ENCODE assay signal across 8 mouse cellular contexts in the genomic region with DNA sequence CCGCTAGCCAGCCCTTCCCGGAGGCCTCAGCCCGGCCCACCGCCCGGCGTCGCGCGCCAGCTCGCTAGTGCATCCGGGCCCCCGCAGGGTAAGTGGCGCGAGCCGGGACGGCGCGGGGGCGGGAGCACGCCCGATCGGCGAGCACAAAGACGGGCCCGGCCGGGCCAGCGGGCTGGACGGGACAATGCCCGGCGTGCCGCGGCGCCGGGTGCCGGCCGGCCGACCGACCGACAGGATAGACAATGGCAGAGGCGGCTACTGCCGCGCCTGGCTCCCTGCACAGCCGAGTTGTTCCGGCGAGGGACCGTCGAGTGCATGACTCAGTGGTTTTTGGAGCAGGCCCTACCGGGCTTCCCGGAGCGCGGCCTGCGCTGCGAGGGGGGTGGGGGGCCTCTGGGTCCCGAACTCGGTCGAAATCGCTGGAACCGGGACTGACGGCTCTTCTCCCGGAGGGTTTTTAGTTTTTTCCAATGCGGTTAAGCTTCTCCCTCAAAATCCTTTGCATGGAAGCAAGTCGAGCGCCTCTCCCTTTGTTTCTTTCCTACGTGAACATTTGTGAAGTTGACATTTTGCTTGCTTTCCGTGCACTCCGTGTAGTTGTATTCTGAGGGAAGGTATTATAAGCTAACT. TPM values are rescaled to one million over a fixed set of nuclear protein-coding genes. Genes with fewer than 3 reads are reported as not detected.
DNase-seq lines count a peak whose midpoint lies in the region; ATAC-seq and TF ChIP-seq lines count a peak whose summit lies in the region.

No protein-coding gene starts in this region.

- no peaks in the 10 kb centered on the region for H3K9me3 ChIP-seq in hindbrain, embryonic 15.5 days

- H3K27me3 ChIP-seq in hindbrain, embryonic 15.5 days: no peaks in the 10 kb centered on the region

- H3K4me3 ChIP-seq in hindbrain, embryonic 15.5 days: peak overlapping the region; percentile 81
- H3K4me3 ChIP-seq in left cerebral cortex, adult 2 months: peak overlapping the region; percentile 95
- peak overlapping the region; percentile 85 for H3K4me3 ChIP-seq in macrophage (ENCODE audit: inconsistent target)

- ATAC-seq in hindbrain, embryonic 15.5 days (ENCODE audit: low FRiP score, low read depth): no peak; the same call in 1 of the 2 replicates

- peak overlapping the region; percentile 98 for H3K27ac ChIP-seq in hindbrain, embryonic 15.5 days (replicated peaks)
- H3K27ac ChIP-seq in left cerebral cortex, adult 2 months: peak overlapping the region; percentile 95
- H3K27ac ChIP-seq in macrophage: peak overlapping the region; percentile 88

- H3K36me3 ChIP-seq in hindbrain, embryonic 15.5 days: peaks cover 9% of the 10 kb centered on the region
- peaks cover 6% of the 10 kb centered on the region; the same call in 1 of the 2 replicates for H3K36me3 ChIP-seq in macrophage (ENCODE audit: inconsistent target)

- H3K79me2 ChIP-seq in macrophage (ENCODE audit: inconsistent target): peaks cover 51% of the 10 kb centered on the region

- 0% methylated on average over 66 of the region's 66 CpGs for WGBS in hindbrain, embryonic 15.5 days
- under 1% methylated on average over 44 of the region's 66 CpGs for WGBS in macrophage (ENCODE audit: missing documents)

- H3K9ac ChIP-seq in hindbrain, embryonic 15.5 days: peak overlapping the region; percentile 99

- intact Hi-C loops in left cerebral cortex, adult 2 months (cut with DNase I): loop anchor here (2.0 to 10.0 kb wide), 4 partner anchors 135 to 382 kb away; a partner anchor contains a TSS

- H3K4me1 ChIP-seq in hindbrain, embryonic 15.5 days (replicated peaks): peaks cover 29% of the 10 kb centered on the region

- DNase-seq in T-cell, adult 2 months (ENCODE audit: low spot score): peak; percentile 53
- DNase-seq in cerebellum, postnatal 4 days (ENCODE audit: low spot score in 2 of 2): peak; percentile 45 to 69
- peak; percentile 62 for DNase-seq in gastrocnemius, adult 18-20 months (ENCODE audit: low spot score)
- DNase-seq in left cerebral cortex, adult 2 months (ENCODE audit: extremely low spot score in 1 of 2, low spot score in 2 of 2): peak; percentile 75 to 76
- peak; percentile 79 for DNase-seq in right cerebral cortex, postnatal 25 days
- DNase-seq in urinary bladder, postnatal 36 days (ENCODE audit: low spot score in 2 of 2): peak; percentile 51 to 58

- no peak for TF ChIP-seq CTCF in left cerebral cortex, adult 2 months (IDR thresholded peaks at IDR 0.05)

- peak overlapping the region; percentile 78 for H3K4me2 ChIP-seq in hindbrain, embryonic 15.5 days

RNA-seq across cellular contexts. Expression of a gene that starts 0.7 kb away (rescaled TPM):
- total RNA-seq in gastrocnemius, adult 18-20 months (2021): 100 to 1,000 TPM; 249 to 268 TPM
- 170 TPM in 2 replicates for polyA plus RNA-seq in hindbrain, embryonic 15.5 days (2015; fragmentation: Nextera tagmentation; extraction: Ambion mirVana)
- 100 to 1,000 TPM; 150 to 171 TPM for total RNA-seq in left cerebral cortex, adult 2 months (2021)
- 100 to 1,000 TPM in 24 of 26 experiments, 10 to 100 TPM in 2; 63.4 to 713 (median 265) TPM for total RNA-seq in macrophage (2018; cell fraction: chromatin; rRNA removed)
- total RNA-seq in macrophage (2018; cell fraction: cytosol; rRNA removed): 100 to 1,000 TPM in 19 of 26 experiments, 10 to 100 TPM in 7; 64.8 to 242 (median 124) TPM
- 100 to 1,000 TPM; 124 to 474 (median 215) TPM for total RNA-seq in macrophage (2018; cell fraction: nucleus; rRNA removed)
- polyA plus RNA-seq in macrophage (2018): 90.0 to 110 TPM (median 96.9 TPM) in 3 replicates
